Mouse (Mus musculus) lung, postnatal 0 days (tissue): Measurements from ENCODE around the gene Gpsm3. TPM values are rescaled to one million over a fixed set of nuclear protein-coding genes. Genes with fewer than 3 reads are reported as not detected.

Experiments
- ATAC-seq: fragments of 200-750 bp; cut with Nextera tagmentation; 2 replicates; pipeline ENCODE4 v1.8.0; 2017; ENCODE audit warnings: moderate library complexity
- DNase-seq: peaks from one replicate; pipeline ENCODE4 v3.0.0-alpha.2; 2016; ENCODE audit warnings: low spot score
- H3K27ac ChIP-seq: fragments of 300-500 bp; sonication (generic); 2 replicates; pipeline ENCODE4 v1.5.1; 2014; ENCODE audit warnings: antibody characterized with exemption, mild to moderate bottlenecking, low read length, mixed read lengths
- H3K27me3 ChIP-seq: fragments of 300-500 bp; sonication (generic); replicated peaks from 2 replicates; pipeline ENCODE4 v1.6.1; 2014; ENCODE audit warnings: low read length, mixed read lengths; ENCODE audit not compliant: insufficient read depth
- H3K36me3 ChIP-seq: fragments of 300-500 bp; sonication (generic); 2 replicates; pipeline ENCODE4 v1.6.1; 2014; ENCODE audit warnings: low read length, mixed read lengths; ENCODE audit not compliant: insufficient read depth
- H3K4me1 ChIP-seq: fragments of 300-500 bp; sonication (generic); 2 replicates; pipeline ENCODE4 v1.6.1; 2014; ENCODE audit warnings: antibody characterized with exemption, low read depth, low read length, mixed read lengths; ENCODE audit not compliant: insufficient read depth
- H3K4me2 ChIP-seq: fragments of 300-500 bp; sonication (generic); replicated peaks from 2 replicates; pipeline ENCODE4 v1.6.1; 2014; ENCODE audit warnings: low read depth, mild to moderate bottlenecking, low read length, moderate library complexity, mixed read lengths
- H3K4me3 ChIP-seq: fragments of 300-500 bp; sonication (generic); 2 replicates; pipeline ENCODE4 v1.5.1; 2014; ENCODE audit warnings: low read depth, low read length
- H3K9ac ChIP-seq: fragments of 300-500 bp; sonication (generic); replicated peaks from 2 replicates; pipeline ENCODE4 v1.6.1; 2014; ENCODE audit warnings: low read depth, mild to moderate bottlenecking
- H3K9me3 ChIP-seq: fragments of 300-500 bp; sonication (generic); 2 replicates; pipeline ENCODE4 v1.6.1; 2016; ENCODE audit warnings: low read length, mixed read lengths
- CTCF ChIP-seq: IDR thresholded peaks from 2 replicates; pipeline ENCODE4 v1.5.1; 2016; ENCODE audit warnings: antibody characterized with exemption, mild to moderate bottlenecking
- EP300 ChIP-seq: IDR thresholded peaks from 2 replicates; pipeline ENCODE4 v1.6.1; 2016; ENCODE audit warnings: antibody characterized with exemption, mild to moderate bottlenecking, control low read depth
- WGBS: fragments of 180-500 bp; shearing (Covaris S2); extraction: QIAGEN DNeasy Blood & Tissue Kit; methylation state at CpG from one replicate; pipeline ENCODE4 v1.1.7; 2014; 5-methylcytosine and 5-hydroxymethylcytosine counted together
- polyA plus RNA-seq: library from polyadenylated mRNA; unstranded; fragments of >200 nt; fragmentation: Nextera tagmentation; extraction: Ambion mirVana; gene quantifications from 2 replicates; pipeline ENCODE4 v1.2.1, GENCODE M21; 2015

Gpsm3 gene
- polyA plus RNA-seq, 1 experiment from 2014 or later, result 41.0 TPM

GRCm38 (mm10) chr17:34590154-34590987, 765 bp downstream of the Gpsm3 start:
- TF ChIP-seq CTCF (no peak; the same call in 1 of the 2 replicates), EP300 (no peak)
- no peak for DNase-seq
- H3K9me3 ChIP-seq, result no peaks in the 10 kb centered on the region
- no peak for ATAC-seq
- H3K4me3 ChIP-seq, result peak overlapping the region; percentile 86
- peak overlapping the region; percentile 96 for H3K4me2 ChIP-seq
- H3K4me1 ChIP-seq, result peaks cover 30% of the 10 kb centered on the region; the same call in 1 of the 2 replicates
- H3K9ac ChIP-seq, result peak overlapping the region; percentile 84; the same call in 1 of the 2 replicates
- H3K27ac ChIP-seq, result peak overlapping the region; percentile 97
- no peaks in the 10 kb centered on the region for H3K27me3 ChIP-seq
- H3K36me3 ChIP-seq, result peaks cover 11% of the 10 kb centered on the region; the same call in 1 of the 2 replicates
- 73% methylated on average over 15 of the region's 15 CpGs for WGBS

- no peak for ATAC-seq
Observed at GRCm38 (mm10) chr17:34591029-34591993, 1.7 kb downstream of the Gpsm3 start, which contains the start of gene Pbx2. Gene Pbx2, plus strand, starts transcription at chr17:34591266.

GRCm38 (mm10) chr17:34591994-34592375, 2.4 kb downstream of the Gpsm3 start:
- H3K9me3 ChIP-seq, result no peaks in the 10 kb centered on the region
- TF ChIP-seq EP300 (no peak), CTCF (no peak)
- H3K4me2 ChIP-seq, result peak overlapping the region; percentile 96
- ATAC-seq (peak; percentile 55), DNase-seq (peak; percentile 98)
- WGBS, result 0% methylated on average over 17 of the region's 35 CpGs
- no peaks in the 10 kb centered on the region for H3K27me3 ChIP-seq
- peak overlapping the region; percentile 84 for H3K9ac ChIP-seq
- peaks cover 30% of the 10 kb centered on the region; the same call in 1 of the 2 replicates for H3K4me1 ChIP-seq
- H3K36me3 ChIP-seq, result peaks cover 11% of the 10 kb centered on the region; the same call in 1 of the 2 replicates
- peak overlapping the region; percentile 97 for H3K27ac ChIP-seq
- H3K4me3 ChIP-seq, result peak overlapping the region; percentile 86

More at GRCm38 (mm10) chr17:34591029-34591993, 1.7 kb downstream of the Gpsm3 start, which contains the start of gene Pbx2:
- Histone ChIP-seq H3K4me3 (peak within 1 kb of the TSS; percentile 86), H3K36me3 (peaks cover 11% of the 10 kb centered on the region; the same call in 1 of the 2 replicates), H3K9me3 (no peaks in the 10 kb centered on the region), H3K27me3 (no peaks in the 10 kb centered on the region), H3K27ac (peak within 1 kb of the TSS; percentile 97), H3K4me1 (peaks cover 28% of the 10 kb centered on the region; the same call in 1 of the 2 replicates), H3K4me2 (peak within 1 kb of the TSS; percentile 96), H3K9ac (peak within 1 kb of the TSS; percentile 84)
- peak; percentile 54 for DNase-seq
- TF ChIP-seq EP300 (no peak), CTCF (no peak)
- WGBS, result 5% methylated on average over 21 of the region's 21 CpGs

GRCm38 (mm10) chr17:34592581-34593549, 3.3 kb downstream of the Gpsm3 start:
- Histone ChIP-seq H3K9ac (peak overlapping the region; percentile 84), H3K9me3 (no peaks in the 10 kb centered on the region), H3K4me1 (peaks cover 32% of the 10 kb centered on the region; the same call in 1 of the 2 replicates), H3K4me3 (peak overlapping the region; percentile 86), H3K4me2 (peak overlapping the region; percentile 96), H3K27ac (peak overlapping the region; percentile 97), H3K27me3 (no peaks in the 10 kb centered on the region), H3K36me3 (peaks cover 11% of the 10 kb centered on the region; the same call in 1 of the 2 replicates)
- ATAC-seq, result no peak
- TF ChIP-seq EP300 (no peak), CTCF (no peak)
- WGBS, result under 1% methylated on average over 26 of the region's 32 CpGs
- peak; percentile 69 for DNase-seq
